Mouse (Mus musculus) gastrocnemius, postnatal 36 days (tissue): ENCODE data around the gene Tppp3. TPM values are rescaled to one million over a fixed set of nuclear protein-coding genes. Genes with fewer than 3 reads are reported as not detected.

ENCODE experiments used
- DNase-seq, 2 experiments: peaks; one replicate each; pipeline ENCODE4 v3.0.0; 2022
- intact Hi-C: fragments of 180-260 bp; cut with DNase I; formaldehyde crosslinking; loops from one replicate; pipeline ENCODE4 v1.15.1; 2025
- long read RNA-seq, 2 experiments: library from polyadenylated mRNA; stranded (forward); transcript quantifications; one replicate each; pipeline ENCODE4 v2.0.0; 2021
- total RNA-seq, 2 experiments: library from RNA; stranded (reverse); gene quantifications; 2 replicates each; pipeline ENCODE4 v1.2.3; 2021

Gene Tppp3
- total RNA-seq: 10 to 100 TPM; 54.1 to 54.9 TPM
- long read RNA-seq, experiment 1, transcript Tppp3-201 (4 exons, 1,127 nt): major isoform, 27 of 33 reads
- long read RNA-seq, experiment 1, partial matches to known transcripts: 1 of 33 reads
- long read RNA-seq, experiment 1, other reads (novel, unspliced or antisense): 4 of 33 reads
- long read RNA-seq, experiment 2, transcript Tppp3-201 (4 exons, 1,127 nt): major isoform, 30 of 37 reads
- long read RNA-seq, experiment 2, partial matches to known transcripts: 1 of 37 reads
- long read RNA-seq, experiment 2, other reads (novel, unspliced or antisense): 3 of 37 reads

DNA sequence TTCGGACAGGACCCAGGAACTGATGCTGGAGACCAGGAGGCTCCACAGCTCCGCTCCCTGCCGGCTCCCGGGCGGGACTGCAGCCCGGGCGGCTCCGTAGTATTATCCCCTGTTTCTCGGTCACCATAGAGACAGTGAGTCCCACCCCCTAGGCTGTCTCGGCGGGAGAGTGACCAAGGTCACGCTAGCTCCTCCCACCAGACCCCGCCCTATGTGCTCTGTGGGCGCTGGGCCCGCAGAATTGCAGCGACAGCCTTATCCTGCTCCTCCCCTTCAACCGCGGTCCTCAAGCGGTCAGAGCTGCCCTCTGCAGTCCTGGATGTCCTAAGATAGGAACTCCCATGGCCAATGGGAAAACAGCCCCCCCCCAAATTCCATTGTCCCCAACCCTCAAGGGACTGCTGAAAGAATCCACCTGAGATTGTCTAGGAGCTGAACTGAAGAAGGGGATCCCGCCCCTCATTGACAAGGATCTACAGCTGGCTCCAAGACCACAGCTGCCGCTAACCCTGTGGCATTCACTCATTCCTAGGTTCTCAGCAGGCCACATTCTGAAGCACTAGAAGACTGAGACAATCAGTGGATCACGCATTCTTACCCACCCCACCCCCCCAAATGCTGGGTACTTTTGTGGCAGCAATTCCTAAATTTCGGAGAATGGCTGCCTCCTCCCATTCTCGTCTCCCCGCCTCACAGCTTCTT lies at the start of gene Tppp3:
Tppp3 (minus strand) TSS at position 213 of the 702 bp plus-strand sequence.
- intact Hi-C loops: no loop called here
- DNase-seq: peak; percentile 94 to 96

GRCm38 (mm10) chr8:105521061-105521460 lies 49.7 kb upstream of the Tppp3 start:
- no peak for DNase-seq
- intact Hi-C loops: no loop called here

DNA sequence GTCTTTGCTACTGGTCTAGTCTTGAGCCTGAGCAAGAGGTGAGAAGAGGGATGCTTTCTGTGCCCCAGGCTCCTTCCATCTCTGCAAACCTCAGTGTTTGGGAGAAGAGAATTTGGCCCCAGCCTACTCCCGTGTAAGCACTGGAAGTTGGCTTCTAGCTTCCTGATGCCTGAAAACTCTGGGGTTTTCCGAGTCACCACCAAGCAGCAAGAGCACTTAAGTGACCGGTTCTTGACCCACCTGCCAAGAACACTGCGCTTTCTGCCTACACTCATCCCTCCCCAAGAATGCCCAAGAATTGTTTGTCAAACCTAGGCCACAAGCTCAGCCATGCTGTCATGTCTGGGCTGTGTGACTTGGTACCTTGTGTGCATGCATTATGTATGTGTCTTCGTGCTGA lies 49.2 kb upstream of the Tppp3 start:
- intact Hi-C loops: no loop called here

GRCm38 (mm10) chr8:105519591-105519990 lies 48.3 kb upstream of the Tppp3 start:
- no peak for DNase-seq
- intact Hi-C loops: loop anchor here (2.0 kb wide), 1 partner anchor 13 kb away; no protein-coding TSS in a partner anchor

More for the DNA sequence above, 49.2 kb upstream of the Tppp3 start:
- no peak for DNase-seq

DNA sequence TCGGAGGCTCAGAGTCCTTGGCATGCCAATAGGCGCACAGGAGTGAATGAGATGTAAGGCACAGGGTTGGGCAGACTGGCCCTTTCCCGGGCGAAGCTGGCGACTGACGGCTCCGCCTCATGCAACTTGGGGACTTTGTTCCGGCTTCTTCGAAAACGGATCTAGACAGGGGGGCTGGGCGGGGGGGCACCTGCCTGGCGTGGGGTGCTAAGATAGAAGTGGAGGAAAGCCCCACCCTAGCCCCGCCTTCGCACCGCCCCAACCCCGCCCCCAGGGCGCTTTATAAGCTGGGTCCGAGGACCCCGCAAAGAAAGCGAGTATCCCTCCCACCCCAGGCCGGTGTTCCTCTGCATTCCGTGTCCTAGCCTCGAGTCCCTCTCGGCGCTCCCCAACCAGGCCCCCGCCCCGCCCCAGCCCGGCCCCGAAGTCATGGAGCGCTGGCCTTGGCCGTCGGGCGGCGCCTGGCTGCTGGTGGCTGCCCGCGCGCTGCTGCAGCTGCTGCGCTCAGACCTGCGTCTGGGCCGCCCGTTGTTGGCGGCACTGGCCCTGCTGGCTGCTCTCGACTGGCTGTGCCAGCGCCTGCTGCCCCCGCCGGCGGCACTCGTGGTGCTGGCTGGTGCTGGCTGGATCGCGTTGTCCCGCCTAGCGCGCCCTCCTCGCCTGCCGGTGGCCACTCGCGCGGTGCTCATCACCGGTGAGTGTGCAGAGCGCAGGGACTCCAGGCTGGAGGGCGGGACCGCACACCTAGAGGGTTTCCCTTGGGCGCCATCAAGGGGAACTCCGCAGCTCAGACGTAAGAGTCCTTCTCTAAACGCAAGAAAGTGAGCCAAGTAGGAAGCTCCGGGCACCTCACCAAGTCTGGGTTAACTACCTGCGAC lies 47.3 kb upstream of the Tppp3 start, which contains the start of gene Hsd11b2:
Hsd11b2 (plus strand) TSS at position 320 of the 878 bp plus-strand sequence.
- intact Hi-C loops: loop anchor here (2.0 kb wide), 1 partner anchor 14 kb away; no protein-coding TSS in a partner anchor
- DNase-seq: peak in 1 of 2 experiments; percentile 39

- intact Hi-C loops: loop anchor here (2.0 kb wide), 1 partner anchor 35 kb away; no protein-coding TSS in a partner anchor
- no peak for DNase-seq
These were observed 46.0 kb upstream of the Tppp3 start for GRCm38 (mm10) chr8:105517346-105517745.

GRCm38 (mm10) chr8:105516018-105516645 lies 44.8 kb upstream of the Tppp3 start:
- peak; percentile 67 to 68 for DNase-seq
- intact Hi-C loops: loop anchor here (2.0 kb wide), 1 partner anchor 37 kb away; no protein-coding TSS in a partner anchor

- intact Hi-C loops: no loop called here
- DNase-seq: peak; percentile 59 to 62
These were observed 43.3 kb upstream of the Tppp3 start for GRCm38 (mm10) chr8:105514656-105515055.

GRCm38 (mm10) chr8:105514194-105514593 lies 42.9 kb upstream of the Tppp3 start:
- DNase-seq: no peak
- intact Hi-C loops: no loop called here

DNA sequence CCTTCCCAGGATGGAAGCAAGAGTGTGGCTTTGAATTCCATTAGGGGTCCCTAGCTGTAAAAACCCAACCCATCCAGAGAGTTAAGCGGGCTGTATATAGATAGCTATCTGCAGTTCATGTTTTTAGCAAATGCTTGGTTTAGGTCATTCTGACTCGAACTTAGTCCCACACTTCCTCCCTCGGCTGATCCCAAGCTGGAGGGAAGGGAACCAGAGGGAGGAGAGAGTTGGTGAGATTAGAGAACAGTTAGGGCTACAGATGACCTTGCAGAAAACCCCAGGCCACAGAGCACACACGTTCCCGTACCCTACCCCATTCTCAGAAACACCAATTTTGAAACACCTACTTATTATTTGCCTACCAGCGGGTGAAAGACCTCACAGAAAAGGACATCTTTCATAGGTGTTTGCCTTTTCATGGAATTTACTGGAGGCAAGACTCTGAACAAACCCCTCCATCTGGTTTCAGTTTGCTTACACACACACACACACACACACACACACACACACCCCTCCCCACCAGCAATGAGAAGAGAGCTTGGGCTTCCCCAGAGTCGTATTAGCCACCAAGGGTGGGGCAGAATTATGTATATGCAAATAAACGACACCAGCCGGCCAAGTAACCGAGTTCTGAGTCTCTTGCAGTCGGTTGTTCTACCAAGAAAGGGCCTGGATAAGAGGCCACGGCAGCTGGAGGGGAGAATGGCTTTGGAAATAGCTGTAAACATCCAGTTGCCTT lies 38.8 kb upstream of the Tppp3 start:
- DNase-seq: no peak

DNA sequence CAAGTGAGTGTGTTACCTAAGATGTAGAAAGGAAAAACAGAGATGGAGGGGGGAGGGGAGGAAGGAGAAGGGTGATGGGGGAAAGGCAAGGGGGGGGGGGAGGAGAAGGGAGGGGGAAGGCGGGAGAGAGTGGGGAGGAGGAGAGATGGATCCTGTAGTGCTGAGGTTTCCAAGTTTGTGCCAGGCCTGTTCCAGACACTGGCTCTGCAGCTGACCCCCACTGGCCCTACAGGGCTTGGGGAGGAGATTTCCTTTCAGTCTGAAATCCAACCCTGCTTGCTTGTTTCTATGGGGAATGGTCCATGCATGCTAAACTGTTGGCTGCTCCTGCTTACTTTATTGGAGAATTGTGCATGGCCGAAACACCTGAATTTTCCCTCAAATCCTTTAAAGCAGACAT lies 37.4 kb upstream of the Tppp3 start:
- no peak for DNase-seq
- intact Hi-C loops: no loop called here

More for the DNA sequence above, 38.8 kb upstream of the Tppp3 start:
- intact Hi-C loops: no loop called here

DNA sequence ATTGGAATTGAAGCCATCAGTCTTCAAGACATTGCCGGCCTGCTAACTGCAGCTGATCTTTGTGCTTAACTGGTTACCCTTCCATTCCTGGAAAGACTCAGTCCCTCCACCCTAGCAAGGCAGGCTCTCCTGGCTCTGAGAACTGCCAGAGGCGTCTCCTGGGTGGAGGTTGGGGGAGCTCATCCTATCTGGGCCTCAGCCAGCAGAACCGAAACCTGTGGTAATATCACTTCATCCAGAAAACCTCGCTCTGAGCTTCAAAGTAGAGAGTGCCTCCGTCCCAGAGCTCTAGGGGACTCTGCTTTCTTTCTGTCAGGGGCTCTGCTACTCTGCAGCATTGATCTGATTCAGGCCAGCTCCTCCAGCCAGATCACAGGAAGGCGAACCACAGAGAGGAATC lies 35.7 kb upstream of the Tppp3 start:
- intact Hi-C loops: no loop called here

GRCm38 (mm10) chr8:105504617-105505016 lies 33.3 kb upstream of the Tppp3 start:
- intact Hi-C loops: no loop called here
- DNase-seq: no peak

More for the DNA sequence above, 35.7 kb upstream of the Tppp3 start:
- no peak for DNase-seq

DNA sequence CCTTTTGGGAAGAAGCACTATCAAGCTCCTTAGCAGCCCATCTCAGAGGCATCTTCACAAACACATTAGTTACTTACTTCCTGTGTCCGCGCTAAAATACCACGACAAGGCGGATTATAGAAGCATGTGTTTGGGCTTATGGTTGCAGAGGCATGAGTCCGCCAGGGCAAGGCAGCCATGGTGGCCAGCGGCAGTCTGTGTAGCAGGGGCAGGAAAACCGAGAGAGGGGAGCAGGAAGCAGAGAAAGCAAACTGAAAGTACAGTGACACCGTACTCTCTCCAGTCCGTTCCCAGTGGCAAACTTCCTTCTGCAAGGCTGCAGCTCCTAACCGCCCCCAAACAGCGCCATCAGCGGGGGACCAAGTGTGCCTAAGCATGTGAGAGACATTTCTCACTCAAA lies 28.5 kb upstream of the Tppp3 start:
- intact Hi-C loops: no loop called here
- no peak for DNase-seq

DNA sequence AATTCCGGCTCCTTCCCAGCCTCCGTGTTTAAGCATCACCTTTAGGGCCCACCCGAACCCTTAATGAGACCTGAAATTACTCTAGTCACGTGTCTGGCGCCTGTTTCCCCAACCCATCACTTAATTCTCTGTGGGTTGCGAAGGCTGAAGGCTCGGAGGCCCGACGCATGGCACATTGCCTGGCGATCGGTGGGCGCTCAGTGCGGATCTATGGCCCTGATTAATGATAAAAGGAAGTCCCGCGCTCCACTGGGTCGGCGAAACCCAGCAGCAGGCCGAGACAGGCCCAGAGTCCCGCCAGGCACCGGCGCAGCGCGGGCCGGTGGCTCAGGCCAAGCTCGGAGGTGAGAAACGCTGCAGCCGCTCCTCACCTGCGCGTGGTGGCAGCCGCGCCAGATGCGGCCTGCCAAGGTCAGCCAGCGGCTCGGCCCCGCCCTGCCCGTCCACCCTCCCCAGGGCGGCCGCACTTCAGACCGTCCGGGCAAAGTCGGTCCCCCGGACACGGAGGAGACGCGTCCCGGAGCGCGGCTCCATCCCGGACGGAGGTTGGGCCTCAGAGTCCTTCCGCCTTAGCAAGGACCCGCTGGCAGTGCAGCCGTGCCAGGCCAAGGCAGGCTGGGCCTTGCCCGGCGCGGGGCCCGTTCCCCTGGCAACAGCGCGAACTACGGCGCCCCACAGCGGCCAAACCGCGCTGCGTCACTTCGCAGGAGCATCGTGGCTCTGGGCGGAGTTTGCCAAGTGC lies 25.3 kb upstream of the Tppp3 start, which contains the start of gene Zdhhc1:
Zdhhc1 (minus strand) TSS at position 464 of the 742 bp plus-strand sequence.
- intact Hi-C loops: no loop called here
- peak; percentile 81 to 88 for DNase-seq

- DNase-seq: no peak
- intact Hi-C loops: no loop called here
These were observed 24.3 kb upstream of the Tppp3 start for GRCm38 (mm10) chr8:105495350-105496302.

- intact Hi-C loops: no loop called here
- DNase-seq: no peak
These were observed 23.2 kb upstream of the Tppp3 start for GRCm38 (mm10) chr8:105494566-105494965.
